Mouse (Mus musculus) retina, embryonic 14.5 days (tissue): Measurements from ENCODE around the gene Inpp4a.
A peak's percentile ranks its signal among the peaks of the same experiment; 100 is the strongest.

Experiments
- DNase-seq: peaks from one replicate; pipeline ENCODE4 v3.0.0-alpha.2; 2015; ENCODE audit warnings: low spot score

Inpp4a gene

GRCm38 (mm10) chr1:37358621-37359020 lies 59.0 kb downstream of the Inpp4a start:
- DNase-seq: no peak

- no peak for DNase-seq
Observed at GRCm38 (mm10) chr1:37359395-37360092, 59.9 kb downstream of the Inpp4a start.

GRCm38 (mm10) chr1:37360781-37361180 lies 61.1 kb downstream of the Inpp4a start:
- DNase-seq: no peak

DNA sequence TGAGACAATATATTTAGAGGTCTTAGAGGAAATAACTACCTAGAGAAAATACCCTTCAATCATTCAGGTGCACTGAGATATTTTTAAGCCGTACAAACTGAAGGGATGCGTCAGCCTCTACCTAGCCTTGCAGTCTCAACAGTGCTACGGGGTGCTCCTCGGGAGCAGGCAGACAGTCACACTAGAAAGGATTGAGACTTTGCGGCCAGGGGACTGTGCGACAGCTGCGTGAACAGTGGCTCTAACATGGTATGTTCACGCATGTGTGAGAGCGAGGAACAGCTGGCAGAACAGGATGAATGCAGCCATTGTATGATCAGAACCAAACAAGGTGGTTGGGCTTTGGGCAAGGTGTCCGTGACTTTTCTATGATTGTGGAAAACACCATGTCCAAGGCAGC lies 63.1 kb downstream of the Inpp4a start:
- no peak for DNase-seq

DNA sequence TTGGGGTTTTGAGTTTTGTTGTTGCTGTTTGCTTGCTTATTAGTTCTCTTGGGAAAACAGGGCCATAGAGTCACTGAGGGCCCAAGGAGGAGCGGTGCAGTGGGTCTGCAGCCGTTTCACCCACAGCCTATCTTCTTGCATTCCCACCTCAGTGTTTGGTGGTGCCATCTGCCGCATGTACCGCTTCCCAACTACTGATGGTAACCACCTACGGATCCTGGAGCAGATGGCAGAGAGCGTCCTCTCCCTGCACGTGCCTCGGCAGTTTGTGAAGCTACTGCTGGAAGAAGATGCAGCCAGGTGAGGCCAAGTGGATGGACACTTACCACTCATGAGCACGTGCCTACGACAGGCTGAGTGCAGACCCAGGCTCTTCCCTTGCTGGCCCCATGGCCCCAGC lies 68.5 kb downstream of the Inpp4a start:
- no peak for DNase-seq

DNA sequence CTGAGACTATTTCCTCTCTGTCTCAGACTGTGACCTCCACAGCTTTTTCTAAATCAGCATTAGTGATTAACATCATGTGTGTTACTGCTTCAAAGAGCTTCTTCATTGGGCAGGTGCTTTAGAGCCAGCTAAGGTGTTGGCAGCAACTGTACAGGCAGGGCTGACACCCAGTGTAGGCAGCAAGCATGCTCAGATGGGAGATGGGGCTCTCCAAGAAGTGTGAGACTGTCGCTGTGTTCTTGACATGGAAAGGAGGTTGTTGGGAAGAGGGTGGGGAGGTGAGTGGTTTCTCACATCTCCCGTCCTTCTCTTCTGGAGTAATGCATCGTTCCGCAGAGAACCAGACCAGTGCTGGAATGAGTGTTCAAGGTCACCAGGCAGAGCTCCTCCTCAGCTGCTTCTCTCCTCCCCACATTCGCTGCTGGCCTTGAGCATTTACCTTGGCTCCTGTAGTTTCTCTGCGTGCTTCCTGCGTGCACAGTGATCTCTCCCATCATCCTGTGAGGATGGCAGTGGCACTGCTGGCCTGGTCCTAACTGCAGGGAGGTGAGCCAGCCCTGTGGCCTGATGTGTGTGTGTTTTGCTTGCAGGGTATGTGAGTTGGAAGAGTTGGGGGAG lies 69.2 kb downstream of the Inpp4a start:
- no peak for DNase-seq

- DNase-seq: no peak
Observed at GRCm38 (mm10) chr1:37376177-37376576, 76.5 kb downstream of the Inpp4a start.

DNA sequence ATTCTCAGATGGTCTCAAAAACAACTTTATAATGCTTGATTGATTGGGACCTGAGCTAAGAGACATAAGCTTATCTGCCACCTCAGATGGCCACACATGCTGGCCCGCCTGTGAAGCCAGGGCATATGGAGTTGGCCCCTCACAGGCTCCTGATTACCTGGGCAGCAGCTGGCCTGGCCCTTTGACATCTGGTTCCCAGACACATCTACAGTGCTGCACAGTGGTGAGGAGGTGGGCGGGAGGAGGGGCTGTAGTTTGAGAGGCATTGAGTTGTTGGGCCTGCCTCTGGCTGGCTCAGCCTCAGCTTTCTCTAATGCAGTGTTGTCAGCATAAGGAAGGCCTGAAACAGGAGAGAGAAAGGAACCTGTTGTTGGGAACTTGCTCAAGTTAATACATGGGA lies 77.1 kb downstream of the Inpp4a start:
- no peak for DNase-seq

DNA sequence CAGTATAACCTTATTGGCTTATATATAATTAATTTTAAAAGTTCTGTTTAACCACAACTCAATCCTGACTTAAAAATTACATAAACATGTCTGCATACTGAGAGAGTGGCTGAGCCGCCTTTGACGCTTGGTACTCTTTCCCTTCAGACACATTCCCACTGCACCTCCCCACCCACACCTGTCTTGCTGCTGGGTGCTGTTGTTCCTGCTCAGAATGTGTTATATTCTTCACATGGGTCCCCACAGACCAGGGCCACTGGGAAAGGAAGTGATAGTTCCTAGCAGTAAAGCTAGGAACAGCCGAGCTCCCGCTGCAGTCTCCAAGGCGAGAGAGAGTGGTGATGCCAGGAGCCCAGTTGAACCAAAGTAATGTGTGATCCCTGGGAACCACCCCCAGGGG lies 78.4 kb downstream of the Inpp4a start:
- no peak for DNase-seq

DNA sequence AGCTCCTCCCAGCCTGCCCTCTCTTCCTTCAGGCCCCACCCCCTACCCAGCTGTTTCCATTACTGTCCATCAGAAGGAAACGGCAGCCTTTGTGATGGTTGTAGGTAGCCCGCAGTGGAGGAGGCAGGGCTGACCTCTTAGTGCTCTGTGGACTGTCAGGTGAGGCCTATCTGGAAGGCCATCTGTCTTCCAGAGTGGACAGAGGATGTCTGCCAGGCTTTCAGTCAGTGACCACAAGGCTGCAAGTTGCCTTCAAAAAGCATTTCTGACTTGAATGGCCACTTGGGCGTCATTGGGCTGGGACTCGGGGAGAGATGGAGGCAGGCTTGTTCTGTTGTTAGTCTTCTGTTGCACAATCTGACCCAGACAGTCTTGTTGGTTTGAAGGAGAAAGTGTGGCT lies 79.9 kb downstream of the Inpp4a start:
- no peak for DNase-seq

DNA sequence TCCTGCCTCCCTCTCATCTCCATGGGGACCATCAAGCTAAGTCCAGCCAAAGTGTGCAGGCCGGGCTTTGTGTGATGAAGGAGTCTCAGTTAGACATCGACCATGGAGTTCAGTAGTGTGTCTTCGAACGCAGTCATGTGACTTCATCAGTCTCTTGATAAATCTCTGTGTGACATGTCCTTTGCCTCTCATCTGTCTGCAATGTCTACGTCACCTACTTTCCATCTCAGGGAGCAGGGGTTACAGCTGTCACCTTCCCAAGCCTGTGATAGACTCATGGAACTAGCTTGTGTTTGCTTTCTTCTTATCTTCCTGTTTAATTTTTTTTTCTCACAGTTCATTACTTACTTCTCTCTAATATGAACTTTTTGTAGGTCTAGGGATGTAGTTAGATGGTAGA lies 81.2 kb downstream of the Inpp4a start:
- no peak for DNase-seq

- DNase-seq: no peak
Observed at GRCm38 (mm10) chr1:37384304-37384703, 84.6 kb downstream of the Inpp4a start.

- DNase-seq: no peak
Observed at GRCm38 (mm10) chr1:37386448-37386971, 86.8 kb downstream of the Inpp4a start.

DNA sequence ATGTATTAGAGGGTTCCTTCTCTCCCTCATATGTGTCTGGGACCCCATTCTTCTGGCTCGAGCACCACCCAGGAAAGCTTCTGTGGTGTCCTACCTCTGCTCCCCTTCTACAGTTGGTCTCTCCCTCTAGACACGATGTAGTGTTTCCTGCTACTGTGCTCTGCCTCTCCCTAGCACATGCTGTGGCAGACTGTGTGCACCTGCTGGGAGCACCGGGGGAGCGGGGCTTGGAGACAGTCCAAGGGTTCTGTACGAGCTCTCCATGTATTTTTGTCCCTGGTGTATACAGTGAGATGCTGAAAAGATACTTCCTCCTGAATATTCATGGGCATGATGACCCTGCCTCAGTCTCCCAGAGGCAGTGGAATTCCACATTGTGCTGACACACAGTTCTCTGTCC lies 93.5 kb downstream of the Inpp4a start:
- no peak for DNase-seq

- DNase-seq: no peak
Observed at GRCm38 (mm10) chr1:37396481-37396880, 96.8 kb downstream of the Inpp4a start.

DNA sequence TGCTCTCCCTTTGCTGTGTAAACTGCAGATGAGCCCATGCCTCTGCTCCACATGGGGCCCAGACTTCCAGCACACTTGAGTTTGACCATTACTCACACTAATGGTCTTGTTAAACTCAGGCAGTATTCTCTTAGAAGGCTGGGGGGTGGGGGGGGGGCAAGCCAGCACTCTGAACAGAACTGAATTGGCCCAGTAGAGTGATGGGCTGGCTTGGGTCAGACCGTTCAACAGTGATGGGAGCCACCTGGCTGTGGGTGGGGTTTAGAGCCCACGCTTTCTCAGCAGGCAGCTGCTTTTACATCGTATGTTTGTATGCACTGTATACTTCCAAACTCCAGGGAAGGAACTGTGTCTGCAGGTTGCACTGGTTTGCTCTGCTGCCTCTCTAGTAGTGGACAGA lies 99.3 kb downstream of the Inpp4a start:
- DNase-seq: no peak

GRCm38 (mm10) chr1:37399734-37400133 lies 100.1 kb downstream of the Inpp4a start:
- peak; percentile 11 for DNase-seq

DNA sequence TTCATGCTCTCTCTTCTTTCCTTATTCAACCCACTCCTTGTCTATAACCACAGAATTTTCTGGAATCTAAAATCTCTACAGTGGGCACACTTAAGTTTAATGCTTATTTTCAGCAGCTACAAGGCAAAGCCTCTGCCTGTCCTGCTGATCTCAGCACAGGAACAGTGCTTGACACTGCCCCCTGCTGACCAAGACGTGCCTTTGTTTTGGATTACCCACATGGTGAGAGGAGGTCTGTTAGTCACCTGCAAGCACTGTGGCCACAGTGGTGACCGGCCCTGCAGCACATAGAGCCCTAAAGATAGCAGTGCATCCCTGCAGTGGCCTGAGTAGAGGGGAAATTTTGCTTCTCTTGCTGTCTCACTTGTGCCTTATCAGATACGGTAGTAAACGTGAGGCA lies 102.0 kb downstream of the Inpp4a start:
- DNase-seq: peak; percentile 69

DNA sequence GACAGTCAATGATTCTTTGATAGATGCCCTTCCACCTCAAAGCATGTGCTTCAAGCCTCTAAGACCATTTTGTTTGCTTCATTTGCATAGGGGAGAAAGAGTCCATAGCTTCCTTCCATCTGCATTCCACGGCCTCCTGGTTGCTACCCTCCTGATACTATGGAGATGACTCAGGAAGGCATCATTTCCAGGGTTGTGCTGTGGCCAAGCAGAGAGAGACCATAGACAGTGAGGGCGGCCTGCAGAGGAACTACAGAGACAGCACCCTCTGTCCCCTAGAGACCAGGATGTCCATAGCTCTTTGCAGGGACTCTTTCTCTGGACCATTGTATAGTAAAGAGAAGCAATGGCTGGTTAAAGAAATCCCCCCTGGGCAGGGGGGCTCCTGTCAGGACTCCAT lies 105.5 kb downstream of the Inpp4a start:
- DNase-seq: no peak

DNA sequence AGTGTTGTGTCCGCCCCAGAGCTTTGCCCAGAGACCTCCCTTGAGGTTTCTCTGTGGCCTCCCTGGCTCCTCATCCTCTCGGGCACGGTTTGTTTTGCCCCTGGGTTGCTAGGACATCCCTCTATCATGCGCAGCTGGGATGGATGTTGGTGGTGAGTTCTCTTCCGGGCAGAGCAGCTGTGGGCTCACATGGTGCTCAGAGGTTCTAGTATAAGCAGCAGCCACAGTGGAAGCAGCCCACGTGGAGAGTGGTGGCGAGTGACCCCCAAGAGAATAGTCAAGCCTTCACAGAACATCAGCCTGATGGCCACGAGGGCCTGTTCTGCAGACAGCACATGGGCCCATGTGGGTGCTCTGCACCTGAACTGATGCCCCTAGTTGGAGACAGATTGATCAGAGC lies 107.6 kb downstream of the Inpp4a start:
- DNase-seq: no peak

DNA sequence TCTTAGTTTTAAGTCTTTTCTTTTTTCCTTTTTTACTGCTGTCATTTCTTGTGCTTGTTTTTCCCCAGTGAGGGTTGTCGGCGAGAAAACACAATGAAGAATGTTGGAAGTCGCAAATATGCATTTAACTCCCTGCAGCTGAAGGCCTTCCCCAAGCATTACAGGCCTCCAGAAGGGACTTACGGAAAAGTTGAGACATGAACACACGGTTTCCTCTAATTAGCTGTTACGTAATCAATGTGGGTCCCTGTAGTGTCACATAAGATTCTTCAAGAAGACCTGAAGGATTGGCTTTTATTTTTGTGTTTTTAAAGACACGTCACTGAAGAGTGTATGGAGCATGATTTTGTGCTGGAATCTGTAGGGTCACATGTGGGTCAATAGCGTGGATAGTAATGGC lies 108.4 kb downstream of the Inpp4a start:
- DNase-seq: no peak

DNA sequence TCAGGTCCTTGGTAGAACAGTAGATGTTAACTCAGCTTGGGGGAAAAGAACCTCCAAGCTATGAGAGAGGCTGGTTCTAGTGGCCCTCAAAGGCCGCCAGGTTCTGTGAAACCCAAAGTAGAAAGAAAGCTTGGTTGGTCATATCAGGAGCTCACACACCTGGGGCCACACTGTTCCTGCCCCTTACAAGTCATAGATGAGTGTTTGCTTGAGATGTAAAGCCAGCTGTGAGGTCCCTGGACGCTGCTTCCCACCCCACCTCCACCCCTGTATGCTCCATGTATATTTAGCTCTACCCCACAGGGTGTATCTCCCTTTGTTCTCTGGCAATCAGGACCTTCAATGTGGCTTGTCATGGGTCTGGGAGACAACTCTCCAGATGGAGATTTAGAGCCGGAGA lies 109.0 kb downstream of the Inpp4a start:
- no peak for DNase-seq

DNA sequence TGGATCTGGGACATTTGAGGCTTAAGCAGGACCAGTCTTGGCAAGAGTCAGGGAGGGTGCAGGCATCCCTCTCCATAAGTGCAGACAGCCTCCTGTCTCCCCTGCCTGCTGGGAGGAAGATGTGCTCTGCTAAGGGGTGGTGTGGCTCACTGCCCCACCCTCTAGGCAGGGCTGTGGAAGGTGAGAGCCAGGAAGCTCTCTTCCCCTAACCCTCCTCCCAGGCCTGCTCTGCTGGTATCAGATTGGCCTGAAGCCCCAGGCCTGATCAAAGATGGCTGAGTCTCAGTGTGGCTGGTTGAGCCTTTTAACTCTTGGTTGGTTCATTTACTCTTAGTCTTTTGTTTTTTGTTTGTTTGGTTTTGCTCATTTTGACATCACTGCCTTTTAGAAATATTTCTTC lies 110.0 kb downstream of the Inpp4a start:
- DNase-seq: no peak

DNA sequence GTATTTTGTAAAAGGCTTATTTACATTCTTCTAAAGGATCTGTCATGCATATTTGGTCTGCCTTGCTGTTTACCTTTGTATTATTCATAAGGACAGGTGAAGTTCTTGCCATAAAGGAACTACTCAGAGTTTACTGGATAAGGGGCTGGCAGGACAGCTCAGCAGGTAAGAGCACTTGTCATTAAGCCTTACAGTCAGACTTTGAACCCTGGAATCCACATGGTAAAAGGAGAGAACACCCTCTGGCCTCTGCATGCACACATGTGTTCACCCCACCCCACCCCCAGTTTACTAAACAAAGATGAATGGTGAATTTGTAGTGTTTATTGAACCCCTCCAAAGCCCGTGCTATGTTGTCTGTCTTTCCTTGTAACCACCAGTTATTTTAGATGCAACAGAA lies 115.7 kb downstream of the Inpp4a start:
- DNase-seq: no peak
